Mouse (Mus musculus) heart, embryonic 14.5 days (tissue): ENCODE data around the gene Cirbp. TPM values are rescaled to one million over a fixed set of nuclear protein-coding genes. Genes with fewer than 3 reads are reported as not detected.

Experiments
- ATAC-seq: fragments of 200-750 bp; cut with Nextera tagmentation; 2 replicates; pipeline ENCODE4 v1.8.0; 2017; ENCODE audit warnings: low read depth, moderate TSS enrichment; ENCODE audit not compliant: insufficient number of reproducible peaks, insufficient read depth, low FRiP score
- H3K27ac ChIP-seq, 2 experiments: fragments of 200-500 bp in 1 of 2; fragments of 300-500 bp in 1 of 2; sonication (generic) in 1 of 2; replicated peaks in 1 of 2; 2 replicates each; pipeline ENCODE4 v1.5.1; 2012 to 2014; ENCODE audit warnings: low read depth in 2 of 2, low read length in 2 of 2, control low read depth in 1 of 2, mild to moderate bottlenecking in 1 of 2, mixed read lengths in 1 of 2; ENCODE audit not compliant: control insufficient read depth in 1 of 2, insufficient read depth in 1 of 2
- H3K27me3 ChIP-seq: fragments of 300-500 bp; sonication (generic); 2 replicates; pipeline ENCODE4 v1.6.1; 2014; ENCODE audit warnings: mild to moderate bottlenecking, low read length, control low read depth; ENCODE audit not compliant: control insufficient read depth, insufficient read depth
- H3K36me3 ChIP-seq: fragments of 300-500 bp; sonication (generic); 2 replicates; pipeline ENCODE4 v1.6.1; 2014; ENCODE audit warnings: mild to moderate bottlenecking, control low read depth, low read length, mixed read lengths; ENCODE audit not compliant: control insufficient read depth, insufficient read depth
- H3K4me1 ChIP-seq, 2 experiments: fragments of 200-500 bp in 1 of 2; fragments of 300-500 bp in 1 of 2; sonication (generic) in 1 of 2; 2 replicates each; pipeline ENCODE4 v1.6.1; 2012 to 2014; ENCODE audit warnings: low read length in 2 of 2, control low read depth in 1 of 2, mixed read lengths in 1 of 2; ENCODE audit not compliant: control insufficient read depth in 2 of 2, insufficient read depth in 2 of 2
- H3K4me2 ChIP-seq: fragments of 300-500 bp; sonication (generic); 2 replicates; pipeline ENCODE4 v1.6.1; 2014; ENCODE audit warnings: mild to moderate bottlenecking, low read length
- H3K4me3 ChIP-seq, 2 experiments: fragments of 200-500 bp in 1 of 2; fragments of 300-500 bp in 1 of 2; sonication (generic) in 1 of 2; 2 replicates each; pipeline ENCODE4 v1.5.1; 2012 to 2014; ENCODE audit warnings: low read length in 2 of 2, mild to moderate bottlenecking in 2 of 2, control low read depth in 1 of 2, low read depth in 1 of 2, moderate library complexity in 1 of 2; ENCODE audit not compliant: control insufficient read depth in 1 of 2, insufficient read depth in 1 of 2
- H3K9ac ChIP-seq: fragments of 300-500 bp; sonication (generic); 2 replicates; pipeline ENCODE4 v1.6.1; 2014; ENCODE audit warnings: mild to moderate bottlenecking, low read length
- H3K9me3 ChIP-seq: fragments of 300-500 bp; sonication (generic); 2 replicates; pipeline ENCODE4 v1.6.1; 2016; ENCODE audit warnings: low read length, control low read depth; ENCODE audit not compliant: control insufficient read depth
- WGBS: fragments of 180-500 bp; shearing (Covaris S2); extraction: QIAGEN DNeasy Blood & Tissue Kit; methylation state at CpG from one replicate; pipeline ENCODE4 v1.1.7; 2014; 5-methylcytosine and 5-hydroxymethylcytosine counted together
- polyA plus RNA-seq: library from polyadenylated mRNA; unstranded; fragments of >200 nt; fragmentation: Nextera tagmentation; extraction: Ambion mirVana; gene quantifications from 2 replicates; pipeline ENCODE4 v1.2.1, GENCODE M21; 2014

Gene Cirbp
- polyA plus RNA-seq, 1 experiment from 2014 or later: 79.4 TPM

- no peak overlapping the region for H3K9ac ChIP-seq
- no peak overlapping the region for H3K27ac ChIP-seq
- H3K4me3 ChIP-seq: no peak overlapping the region
- peaks cover 3 to 16% of the 10 kb centered on the region in 2 experiments; a peak in 3 of 4 replicates for H3K4me1 ChIP-seq
- no peaks in the 10 kb centered on the region for H3K27me3 ChIP-seq
- H3K36me3 ChIP-seq: peaks cover 80% of the 10 kb centered on the region
- 79% methylated on average over 9 of the region's 9 CpGs for WGBS
- H3K9me3 ChIP-seq: no peaks in the 10 kb centered on the region
- ATAC-seq: no peak
- no peak overlapping the region for H3K4me2 ChIP-seq
Observed at GRCm38 (mm10) chr10:80123932-80124562, 41.7 kb upstream of the Cirbp start.

DNA sequence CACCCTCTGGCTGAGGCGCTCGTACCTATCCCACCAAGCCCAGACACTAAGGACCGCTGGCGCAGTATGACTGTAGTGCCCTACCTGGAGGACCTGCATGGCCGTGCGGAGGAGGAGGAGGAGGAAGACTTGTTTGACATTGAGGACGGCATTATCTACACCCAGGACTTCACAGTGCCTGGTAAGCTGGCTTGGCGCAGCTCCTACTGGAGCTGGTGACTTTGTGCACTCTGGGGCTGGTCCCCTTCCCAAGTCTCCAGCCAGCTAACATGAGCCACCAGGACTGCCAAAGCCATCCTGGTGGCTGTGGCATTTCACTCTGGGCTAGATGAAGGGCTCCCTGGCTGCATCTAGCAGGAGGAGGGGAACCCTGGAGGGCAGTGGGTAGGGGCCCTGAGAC is 37.9 kb upstream of the Cirbp start:
- no peaks in the 10 kb centered on the region for H3K9me3 ChIP-seq
- no peak overlapping the region for H3K9ac ChIP-seq
- peaks cover 89% of the 10 kb centered on the region for H3K36me3 ChIP-seq
- ATAC-seq: no peak
- H3K4me3 ChIP-seq: no peak overlapping the region
- H3K4me2 ChIP-seq: no peak overlapping the region
- 93% methylated on average over 8 of the region's 8 CpGs for WGBS
- H3K27ac ChIP-seq: no peak overlapping the region
- no peaks in the 10 kb centered on the region for H3K27me3 ChIP-seq
- peaks cover 0 to 3% of the 10 kb centered on the region in 2 experiments; a peak in 3 of 4 replicates for H3K4me1 ChIP-seq

- no peaks in the 10 kb centered on the region for H3K27me3 ChIP-seq
- no peak overlapping the region for H3K9ac ChIP-seq
- no peaks in the 10 kb centered on the region for H3K9me3 ChIP-seq
- H3K4me3 ChIP-seq: no peak overlapping the region
- no peak overlapping the region for H3K4me2 ChIP-seq
- peaks cover 9 to 15% of the 10 kb centered on the region in 2 experiments for H3K4me1 ChIP-seq
- WGBS: 94% methylated on average over 9 of the region's 9 CpGs
- no peak for ATAC-seq
- no peak overlapping the region for H3K27ac ChIP-seq
- peaks cover 79% of the 10 kb centered on the region for H3K36me3 ChIP-seq
Observed at GRCm38 (mm10) chr10:80129846-80130245, 35.9 kb upstream of the Cirbp start.

- peaks cover 73% of the 10 kb centered on the region for H3K36me3 ChIP-seq
- no peak overlapping the region for H3K27ac ChIP-seq
- H3K4me3 ChIP-seq: no peak overlapping the region
- 85% methylated on average over 18 of the region's 18 CpGs for WGBS
- H3K9ac ChIP-seq: no peak overlapping the region
- H3K9me3 ChIP-seq: no peaks in the 10 kb centered on the region
- H3K27me3 ChIP-seq: 0 out of 2 replicates have a peak, but pooled peaks cover 4% of the 10 kb centered on the region
- H3K4me2 ChIP-seq: no peak overlapping the region
- no peak for ATAC-seq
- peaks cover 9 to 15% of the 10 kb centered on the region in 2 experiments for H3K4me1 ChIP-seq
Observed at GRCm38 (mm10) chr10:80130403-80131031, 35.3 kb upstream of the Cirbp start.

- Histone ChIP-seq H3K4me2 (peak overlapping the region; percentile 41), H3K4me3 (no peak overlapping the region), H3K36me3 (peaks cover 64% of the 10 kb centered on the region), H3K27ac (no peak overlapping the region), H3K4me1 (peaks cover 9 to 18% of the 10 kb centered on the region in 2 experiments), H3K27me3 (peaks cover 12% of the 10 kb centered on the region; the same call in 1 of the 2 replicates), H3K9ac (no peak overlapping the region), H3K9me3 (0 out of 2 replicates have a peak, but pooled peaks cover 3% of the 10 kb centered on the region)
- ATAC-seq: no peak
- 25% methylated on average over 55 of the region's 55 CpGs for WGBS
Observed at GRCm38 (mm10) chr10:80131316-80131951, 34.4 kb upstream of the Cirbp start.

DNA sequence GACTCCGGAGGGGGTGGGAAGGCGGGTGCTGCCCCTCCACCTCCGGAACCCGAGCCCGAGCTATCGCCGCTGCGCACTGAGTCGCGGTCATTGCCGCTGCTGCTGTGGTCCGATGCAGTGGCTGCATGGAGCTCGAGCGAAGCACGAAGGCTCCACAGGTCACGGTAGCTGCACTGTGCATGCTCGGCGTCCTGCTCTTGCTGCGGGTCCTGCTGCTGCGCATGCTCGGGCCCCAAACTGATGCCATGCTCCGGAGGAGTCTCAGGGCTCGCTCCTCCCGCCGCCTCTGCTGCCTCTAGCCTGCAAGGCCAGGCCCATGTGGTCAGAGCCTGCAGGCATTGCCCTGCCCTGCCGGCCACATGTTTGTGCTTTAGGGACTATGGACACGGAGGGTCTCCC is 33.8 kb upstream of the Cirbp start:
- Histone ChIP-seq H3K27me3 (peaks cover 17% of the 10 kb centered on the region; the same call in 1 of the 2 replicates), H3K4me2 (peak overlapping the region; percentile 41), H3K9me3 (0 out of 2 replicates have a peak, but pooled peaks cover 3% of the 10 kb centered on the region), H3K27ac (no peak overlapping the region), H3K9ac (no peak overlapping the region), H3K4me1 (peaks cover 11 to 23% of the 10 kb centered on the region in 2 experiments), H3K36me3 (peaks cover 58% of the 10 kb centered on the region), H3K4me3 (no peak overlapping the region)
- whole genome bisulfite sequencing: 49% methylated on average over 27 of the region's 27 CpGs
- ATAC-seq: no peak

DNA sequence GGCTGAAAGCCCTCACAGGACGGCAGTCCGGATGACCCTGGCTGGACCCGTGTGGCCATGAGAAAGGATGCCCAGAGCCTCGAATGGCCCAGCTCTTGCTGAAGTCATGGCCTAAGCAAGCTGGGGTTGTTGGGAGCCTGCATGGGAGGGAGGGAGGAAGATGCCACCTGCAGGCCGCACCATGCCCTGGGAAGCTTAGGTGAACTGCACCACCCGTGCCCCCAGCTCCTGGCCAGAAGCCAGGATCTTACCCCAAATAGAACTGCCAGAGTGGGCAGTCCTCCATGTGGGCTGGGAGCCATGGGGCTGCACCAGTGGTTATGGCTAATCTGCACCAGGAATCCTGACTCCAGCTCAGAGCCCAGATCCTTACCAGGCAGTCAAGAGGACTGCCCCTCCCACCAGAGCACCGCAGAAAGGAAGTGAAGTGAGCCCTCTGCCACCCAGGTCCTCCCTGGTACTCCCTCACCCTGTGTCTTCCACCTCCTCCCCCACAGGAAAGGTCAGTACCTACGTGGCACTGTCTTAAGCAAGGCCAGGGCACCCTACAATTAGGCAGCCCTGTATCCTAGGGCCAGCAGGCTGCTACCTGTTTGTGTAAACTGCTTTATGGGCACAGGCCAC is 32.4 kb upstream of the Cirbp start:
- peak overlapping the region in 1 of 2 experiments; percentile 51; a peak in 2 of 4 replicates for H3K27ac ChIP-seq
- no peak overlapping the region for H3K4me2 ChIP-seq
- WGBS: 54% methylated on average over 8 of the region's 8 CpGs
- H3K9ac ChIP-seq: 0 out of 2 replicates have a peak overlapping the region, but pooled peaks have one; percentile 1
- 0 out of 2 replicates have a peak, but pooled peaks cover 3% of the 10 kb centered on the region for H3K9me3 ChIP-seq
- peaks cover 30% of the 10 kb centered on the region for H3K27me3 ChIP-seq
- no peak overlapping the region for H3K4me3 ChIP-seq
- H3K4me1 ChIP-seq: peaks cover 18 to 37% of the 10 kb centered on the region in 2 experiments
- H3K36me3 ChIP-seq: peaks cover 44% of the 10 kb centered on the region
- ATAC-seq: peak; percentile 11; the same call in 1 of the 2 replicates
